In the genomic region with DNA sequence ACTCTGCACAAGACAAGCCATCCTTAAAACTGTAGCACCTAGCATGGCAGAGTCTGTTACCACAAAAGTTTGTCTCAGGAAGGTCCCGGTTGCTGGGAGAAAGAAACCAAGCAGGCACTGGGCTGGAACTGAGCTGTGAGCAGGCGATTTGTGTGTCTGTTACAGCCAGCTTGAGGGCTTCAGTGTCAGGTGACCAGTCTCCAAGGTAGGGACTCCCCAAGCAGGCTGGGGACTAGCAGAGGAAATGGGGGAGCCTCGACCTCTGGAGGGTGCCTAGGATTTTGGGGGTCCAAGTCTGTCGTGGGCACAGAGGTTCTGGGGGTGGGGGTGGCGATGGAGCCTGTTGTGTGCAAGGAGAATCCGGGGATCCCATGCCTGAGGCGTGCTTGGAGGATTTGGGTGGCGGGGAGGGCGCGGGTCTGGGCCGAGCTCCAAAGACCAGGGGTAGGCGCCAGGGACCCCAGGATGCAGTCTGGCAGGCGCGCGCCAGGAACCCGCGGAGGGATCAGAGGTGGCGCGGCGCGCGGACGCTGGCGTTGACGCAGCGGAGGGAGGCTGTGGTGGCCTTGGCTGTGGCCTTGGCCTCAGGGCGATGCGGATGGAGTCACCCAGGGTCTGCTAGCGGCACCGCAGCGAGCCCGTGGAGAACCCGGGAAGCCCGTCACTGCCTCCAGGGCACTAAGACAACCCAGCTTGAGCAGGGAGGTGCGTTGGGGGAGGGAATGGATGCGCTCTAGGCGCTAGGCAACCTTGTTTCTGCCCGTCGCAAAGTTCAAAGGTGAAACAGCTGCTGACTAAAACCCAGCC, we compare ENCODE assay signal across 8 mouse cellular contexts. TPM values are rescaled to one million over a fixed set of nuclear protein-coding genes. Genes with fewer than 3 reads are reported as not detected.
DNase-seq lines count a peak whose midpoint lies in the region; ATAC-seq and TF ChIP-seq lines count a peak whose summit lies in the region.

TSS of gene Hrasls (plus strand) at position 91 of the 807 bp plus-strand sequence.

- peak; percentile 76 for DNase-seq in adrenal gland, postnatal 10 days
- peak; percentile 40 to 51 for DNase-seq in cerebellum, postnatal 4 days (ENCODE audit: low spot score in 2 of 2)
- DNase-seq in gastrocnemius, adult 8-10 months (ENCODE audit: low spot score in 2 of 2) = peak; percentile 47 to 66
- peak; percentile 46 to 59 for DNase-seq in left cerebral cortex, adult 2 months (ENCODE audit: extremely low spot score in 1 of 2, low spot score in 2 of 2)

- intact Hi-C loops in left cerebral cortex, adult 2 months (cut with DNase I) = loop anchor here (5.0 to 10.0 kb wide), 2 partner anchors 283 to 365 kb away; partner anchors contain the start of gene Mb21d2

- peak within 1 kb of the TSS; percentile 47 for H3K9ac ChIP-seq in hindbrain, embryonic 15.5 days
- peak within 1 kb of the TSS; percentile 63 for H3K9ac ChIP-seq in midbrain, embryonic 13.5 days (replicated peaks)
- H3K9ac ChIP-seq in stomach, embryonic 16.5 days (ENCODE audit: low read length) = peak within 1 kb of the TSS; percentile 54

- peak; percentile 69 for ATAC-seq in hindbrain, embryonic 15.5 days (ENCODE audit: low FRiP score, low read depth)
- ATAC-seq in midbrain, embryonic 13.5 days = peak; percentile 85
- ATAC-seq in stomach, embryonic 16.5 days (ENCODE audit: insufficient read depth, low FRiP score) = peak; percentile 64
- ATAC-seq in granulocyte monocyte progenitor cell, adult 5-6 weeks (replicated peaks; ENCODE audit: poor library complexity, severe bottlenecking) = no peak

- no peaks in the 10 kb centered on the region for H3K27me3 ChIP-seq in hindbrain, embryonic 15.5 days
- H3K27me3 ChIP-seq in midbrain, embryonic 13.5 days = peaks cover 12% of the 10 kb centered on the region; the same call in 1 of the 2 replicates
- H3K27me3 ChIP-seq in stomach, embryonic 16.5 days (ENCODE audit: control insufficient read depth, insufficient read depth, low read length) = peaks cover 13% of the 10 kb centered on the region

- no peak for TF ChIP-seq CTCF in left cerebral cortex, adult 2 months (IDR thresholded peaks at IDR 0.05)

- H3K4me1 ChIP-seq in hindbrain, embryonic 15.5 days (replicated peaks) = peaks cover 27% of the 10 kb centered on the region
- H3K4me1 ChIP-seq in midbrain, embryonic 13.5 days (replicated peaks) = peaks cover 14% of the 10 kb centered on the region
- H3K4me1 ChIP-seq in stomach, embryonic 16.5 days (ENCODE audit: control insufficient read depth, insufficient read depth, low read length) = peaks cover 3% of the 10 kb centered on the region; the same call in 1 of the 2 replicates

- H3K36me3 ChIP-seq in hindbrain, embryonic 15.5 days = no peaks in the 10 kb centered on the region
- no peaks in the 10 kb centered on the region for H3K36me3 ChIP-seq in midbrain, embryonic 13.5 days
- H3K36me3 ChIP-seq in stomach, embryonic 16.5 days (ENCODE audit: control insufficient read depth, insufficient read depth, low read length) = no peaks in the 10 kb centered on the region

- H3K9me3 ChIP-seq in hindbrain, embryonic 15.5 days = no peaks in the 10 kb centered on the region
- no peaks in the 10 kb centered on the region for H3K9me3 ChIP-seq in midbrain, embryonic 13.5 days
- no peaks in the 10 kb centered on the region for H3K9me3 ChIP-seq in stomach, embryonic 16.5 days (replicated peaks; ENCODE audit: control insufficient read depth, low read length)

- peak within 1 kb of the TSS; percentile 46 for H3K4me3 ChIP-seq in hindbrain, embryonic 15.5 days
- H3K4me3 ChIP-seq in left cerebral cortex, adult 2 months = peak within 1 kb of the TSS; percentile 58
- peak within 1 kb of the TSS; percentile 52 for H3K4me3 ChIP-seq in midbrain, embryonic 13.5 days (replicated peaks)
- H3K4me3 ChIP-seq in stomach, embryonic 16.5 days (replicated peaks; ENCODE audit: low read length) = peak within 1 kb of the TSS; percentile 38

- WGBS in hindbrain, embryonic 15.5 days = 2% methylated on average over 39 of the region's 39 CpGs
- WGBS in midbrain, embryonic 13.5 days = 2% methylated on average over 39 of the region's 39 CpGs
- 2% methylated on average over 39 of the region's 39 CpGs for WGBS in stomach, embryonic 16.5 days

- H3K27ac ChIP-seq in hindbrain, embryonic 15.5 days (replicated peaks) = no peak within 1 kb of the TSS
- peak within 1 kb of the TSS; percentile 96 for H3K27ac ChIP-seq in left cerebral cortex, adult 2 months
- H3K27ac ChIP-seq in midbrain, embryonic 13.5 days = no peak within 1 kb of the TSS
- H3K27ac ChIP-seq in stomach, embryonic 16.5 days (ENCODE audit: low read length) = no peak within 1 kb of the TSS

- peak within 1 kb of the TSS; percentile 86 for H3K4me2 ChIP-seq in hindbrain, embryonic 15.5 days
- H3K4me2 ChIP-seq in midbrain, embryonic 13.5 days (replicated peaks) = peak within 1 kb of the TSS; percentile 77
- peak within 1 kb of the TSS; percentile 59 for H3K4me2 ChIP-seq in stomach, embryonic 16.5 days (ENCODE audit: low read depth, low read length)

RNA-seq across cellular contexts. Expression of gene Hrasls, which starts in this region (rescaled TPM):
- 1 to 10 TPM; 1.3 to 3.0 TPM for total RNA-seq in adrenal gland, postnatal 10 days (2021)
- 10 to 100 TPM; 50.7 to 79.9 (median 71.1) TPM for total RNA-seq in gastrocnemius, adult 8-10 months (2022)
- polyA plus RNA-seq in hindbrain, embryonic 15.5 days (2015; fragmentation: Nextera tagmentation; extraction: Ambion mirVana) = 4.0 and 4.6 TPM in 2 replicates
- total RNA-seq in left cerebral cortex, adult 2 months (2021) = 10 to 100 TPM; 28.1 to 31.9 TPM
- polyA plus RNA-seq in midbrain, embryonic 13.5 days (2015; fragmentation: Nextera tagmentation; extraction: Ambion mirVana) = 1.9 TPM in 2 replicates
- polyA plus RNA-seq in stomach, embryonic 16.5 days (2015; fragmentation: Nextera tagmentation; extraction: Ambion mirVana) = 0.87 and 0.96 TPM in 2 replicates
- total RNA-seq in granulocyte monocyte progenitor cell, adult 5-6 weeks (2014; fragmentation: Nextera tagmentation) = not detected in 2 replicates
- not detected in 2 replicates for total RNA-seq in granulocyte monocyte progenitor cell, adult 5-6 weeks (2017)

Comparison
In these comparisons a context has a peak if more than half of its experiments do, and no peak if none do; other contexts are left out.
1. RNA of gene Hrasls (total RNA-seq): 50.7 to 79.9 TPM in gastrocnemius, adult 8-10 months and 28.1 to 31.9 TPM in left cerebral cortex, adult 2 months; 1.3 to 3.0 TPM in adrenal gland, postnatal 10 days and not detected in granulocyte monocyte progenitor cell, adult 5-6 weeks; every median in the first group is over 4 times any median in the second.
2. Peak in ATAC-seq, H3K4me3 ChIP-seq, H3K9ac ChIP-seq and H3K4me2 ChIP-seq in stomach, embryonic 16.5 days; RNA of the gene not detected or under 1 TPM.
3. Peak in every context shown above with its lines, with median percentiles within 50 percentile points of each other: DNase-seq, H3K4me2 ChIP-seq, H3K4me3 ChIP-seq and H3K9ac ChIP-seq.